Mouse (Mus musculus) G1E (cell line): Measurements from ENCODE around the gene Stradb. TPM values are rescaled to one million over a fixed set of nuclear protein-coding genes. Genes with fewer than 3 reads are reported as not detected.

Experiments used
- ATAC-seq: 2 replicates; pipeline ENCODE4 v1.8.0; 2016; ENCODE audit warnings: mild to moderate bottlenecking; ENCODE audit not compliant: insufficient number of reproducible peaks, poor library complexity, low FRiP score, severe bottlenecking; ENCODE audit errors: extremely low read depth
- DNase-seq: peaks from one replicate; pipeline ENCODE4 v3.0.0; 2012; ENCODE audit warnings: low spot score
- H3K27me3 ChIP-seq: 2 replicates; pipeline ENCODE4 v1.6.1; 2012; ENCODE audit warnings: mild to moderate bottlenecking, low read length, inconsistent platforms; ENCODE audit not compliant: insufficient read depth
- H3K36me3 ChIP-seq: replicated peaks from 2 replicates; pipeline ENCODE3; 2012; ENCODE audit warnings: mild to moderate bottlenecking, inconsistent platforms
- H3K4me1 ChIP-seq: 2 replicates; pipeline ENCODE4 v1.6.1; 2012; ENCODE audit warnings: low read depth, low read length, inconsistent platforms, mixed read lengths; ENCODE audit not compliant: insufficient read depth
- H3K4me3 ChIP-seq: 2 replicates; pipeline ENCODE4 v1.5.1; 2012; ENCODE audit warnings: low read depth, mild to moderate bottlenecking, inconsistent platforms, low read length, moderate library complexity, mixed read lengths
- H3K9me3 ChIP-seq: replicated peaks from 2 replicates; pipeline ENCODE4 v1.6.1; 2012; ENCODE audit warnings: inconsistent platforms
- CTCF ChIP-seq: IDR thresholded peaks from 2 replicates; pipeline ENCODE4 v1.5.1; 2012; ENCODE audit warnings: low read depth, low read length, inconsistent platforms, mixed read lengths
- GATA1 ChIP-seq: IDR thresholded peaks from 2 replicates; pipeline ENCODE4 v1.6.1; 2012; ENCODE audit warnings: borderline replicate concordance, low read length, inconsistent platforms, mixed read lengths
- GATA2 ChIP-seq: IDR thresholded peaks from 2 replicates; pipeline ENCODE4 v1.6.1; 2012; ENCODE audit warnings: low read depth, low read length, inconsistent platforms, borderline replicate concordance
- POLR2AphosphoS5 ChIP-seq: IDR thresholded peaks from 2 replicates; pipeline ENCODE4 v1.6.1; 2012; ENCODE audit warnings: low read depth, low read length, inconsistent platforms; ENCODE audit not compliant: insufficient replicate concordance
- TAL1 ChIP-seq: conservative IDR thresholded peaks from 2 replicates; pipeline ENCODE4 v1.6.1; 2012; ENCODE audit warnings: low read depth, low read length, inconsistent platforms, mixed read lengths
- polyA plus RNA-seq: library from polyadenylated mRNA; stranded (reverse); fragments of >175 nt; gene quantifications from 2 replicates; pipeline ENCODE4 v1.2.3, GENCODE M21; 2012
- total RNA-seq, 2 experiments: library from RNA; stranded (forward) in 1 of 2; stranded (reverse) in 1 of 2; fragments of 200-1000 nt in 1 of 2; fragments of >200 nt in 1 of 2; fragmentation: Nextera tagmentation in 1 of 2; gene quantifications; 2 replicates each; pipeline ENCODE4 v1.2.3; 2014 to 2017

Stradb gene
- total and polyA plus RNA-seq, 3 experiments: 4.8 to 115 (median 23.3) TPM

GRCm38 (mm10) chr1:58959682-58960081 lies 13.6 kb upstream of the Stradb start:
- DNase-seq (no peak), ATAC-seq (no peak)
- TF ChIP-seq CTCF: no peak
- no peak for TF ChIP-seq TAL1
- no peak for TF ChIP-seq GATA2
- TF ChIP-seq POLR2AphosphoS5: no peak
- no peak for TF ChIP-seq GATA1
- no peaks in the 10 kb centered on the region for H3K9me3 ChIP-seq
- H3K4me3 ChIP-seq: no peak overlapping the region
- peaks cover 38% of the 10 kb centered on the region for H3K36me3 ChIP-seq
- H3K27me3 ChIP-seq: no peaks in the 10 kb centered on the region
- peaks cover 92% of the 10 kb centered on the region for H3K4me1 ChIP-seq

GRCm38 (mm10) chr1:58961152-58961893 lies 12.0 kb upstream of the Stradb start:
- Histone ChIP-seq H3K4me3 (no peak overlapping the region; the same call in 1 of the 2 replicates), H3K9me3 (no peaks in the 10 kb centered on the region), H3K27me3 (no peaks in the 10 kb centered on the region), H3K4me1 (peaks cover 90% of the 10 kb centered on the region), H3K36me3 (peaks cover 45% of the 10 kb centered on the region)
- TF ChIP-seq POLR2AphosphoS5 (no peak), TAL1 (no peak), GATA1 (no peak), GATA2 (no peak), CTCF (no peak)
- DNase-seq: no peak
- no peak for ATAC-seq

GRCm38 (mm10) chr1:58962418-58962817 lies 10.9 kb upstream of the Stradb start:
- no peaks in the 10 kb centered on the region for H3K27me3 ChIP-seq
- peaks cover 91% of the 10 kb centered on the region for H3K4me1 ChIP-seq
- DNase-seq (no peak), ATAC-seq (peak; percentile 36)
- peaks cover 47% of the 10 kb centered on the region for H3K36me3 ChIP-seq
- H3K9me3 ChIP-seq: no peaks in the 10 kb centered on the region
- no peak overlapping the region; the same call in 1 of the 2 replicates for H3K4me3 ChIP-seq
- no peak for TF ChIP-seq GATA1
- no peak for TF ChIP-seq CTCF
- no peak for TF ChIP-seq POLR2AphosphoS5
- peak; percentile 51 for TF ChIP-seq TAL1

GRCm38 (mm10) chr1:58962865-58963264 lies 10.5 kb upstream of the Stradb start:
- Histone ChIP-seq H3K4me3 (no peak overlapping the region; the same call in 1 of the 2 replicates), H3K27me3 (no peaks in the 10 kb centered on the region), H3K4me1 (peaks cover 92% of the 10 kb centered on the region), H3K9me3 (no peaks in the 10 kb centered on the region), H3K36me3 (peaks cover 46% of the 10 kb centered on the region)
- DNase-seq (no peak), ATAC-seq (no peak)
- TF ChIP-seq POLR2AphosphoS5 (no peak), TAL1 (no peak), CTCF (no peak)

- no peak overlapping the region; the same call in 1 of the 2 replicates for H3K4me3 ChIP-seq
- no peak for ATAC-seq
- TF ChIP-seq POLR2AphosphoS5 (no peak), CTCF (no peak), TAL1 (no peak), GATA1 (no peak), GATA2 (no peak)
Measured at GRCm38 (mm10) chr1:58967534-58967933, 5.8 kb upstream of the Stradb start.

GRCm38 (mm10) chr1:58970054-58970453 lies 3.3 kb upstream of the Stradb start:
- DNase-seq: no peak
- no peaks in the 10 kb centered on the region for H3K9me3 ChIP-seq
- H3K27me3 ChIP-seq: no peaks in the 10 kb centered on the region
- ATAC-seq: no peak
- TF ChIP-seq GATA2 (no peak), TAL1 (no peak), CTCF (no peak), POLR2AphosphoS5 (no peak)
- H3K4me1 ChIP-seq: peaks cover 81% of the 10 kb centered on the region
- peaks cover 21% of the 10 kb centered on the region for H3K36me3 ChIP-seq
- H3K4me3 ChIP-seq: peak overlapping the region; percentile 42; the same call in 1 of the 2 replicates

More at GRCm38 (mm10) chr1:58967534-58967933, 5.8 kb upstream of the Stradb start:
- Histone ChIP-seq H3K36me3 (peaks cover 30% of the 10 kb centered on the region), H3K27me3 (no peaks in the 10 kb centered on the region), H3K9me3 (no peaks in the 10 kb centered on the region), H3K4me1 (peaks cover 94% of the 10 kb centered on the region)
- DNase-seq: no peak
